ENCODE assay signal across 8 mouse cellular contexts in the genomic region with DNA sequence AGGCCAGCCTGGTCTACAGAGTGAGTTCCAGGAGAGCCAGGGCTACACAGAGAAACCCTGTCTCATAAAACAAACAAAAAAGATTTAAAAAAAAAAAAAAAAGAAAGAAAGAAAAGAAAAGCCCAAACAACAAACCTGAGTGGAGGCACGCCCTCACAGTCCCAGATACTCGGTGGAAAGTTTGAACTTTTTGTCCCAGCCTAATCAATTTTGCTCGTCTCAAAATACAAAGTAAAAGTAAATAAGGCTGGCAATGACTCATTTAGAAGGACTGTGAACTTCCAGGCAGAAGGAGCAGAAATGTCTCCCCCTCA. TPM values are rescaled to one million over a fixed set of nuclear protein-coding genes. Genes with fewer than 3 reads are reported as not detected.
DNase-seq lines count a peak whose midpoint lies in the region; ATAC-seq and TF ChIP-seq lines count a peak whose summit lies in the region.

No protein-coding gene starts in this region.

- H3K27me3 ChIP-seq in kidney, adult 2 months (replicated peaks; ENCODE audit: control insufficient read depth, insufficient read depth, low read length): no peaks in the 10 kb centered on the region
- no peaks in the 10 kb centered on the region for H3K27me3 ChIP-seq in hindbrain, embryonic 15.5 days
- H3K27me3 ChIP-seq in midbrain, embryonic 13.5 days: no peaks in the 10 kb centered on the region

- H3K9ac ChIP-seq in hindbrain, embryonic 15.5 days: 0 out of 2 replicates have a peak overlapping the region, but pooled peaks have one; percentile 73
- H3K9ac ChIP-seq in midbrain, embryonic 13.5 days (replicated peaks): peak overlapping the region; percentile 82; the same call in 1 of the 2 replicates

- TF ChIP-seq POLR2A in kidney, adult 2 months (IDR thresholded peaks at IDR 0.05; ENCODE audit: low read depth, low read length): no peak

- no peak for DNase-seq in kidney, adult 2 months
- DNase-seq in kidney, postnatal 25 days: no peak
- peak; percentile 36 for DNase-seq in c-Kit-positive CD71-positive TER-119-negative erythroid progenitor cells, embryonic 14.5 days (ENCODE audit: low read depth)
- DNase-seq in adrenal gland, postnatal 14 days: no peak
- DNase-seq in gastrocnemius, postnatal 10 days: no peak
- DNase-seq in frontal cortex, postnatal 25 days (ENCODE audit: low spot score in 2 of 2): no peak

- no peak overlapping the region for H3K27ac ChIP-seq in kidney, adult 2 months (ENCODE audit: insufficient read depth, low read depth, low read length)
- H3K27ac ChIP-seq in hindbrain, embryonic 15.5 days (replicated peaks): peak overlapping the region; percentile 92
- peak overlapping the region; percentile 93; the same call in 1 of the 2 replicates for H3K27ac ChIP-seq in midbrain, embryonic 13.5 days

- H3K4me1 ChIP-seq in kidney, adult 2 months (ENCODE audit: control insufficient read depth, insufficient read depth, low read length): no peaks in the 10 kb centered on the region
- peaks cover 8% of the 10 kb centered on the region for H3K4me1 ChIP-seq in hindbrain, embryonic 15.5 days (replicated peaks)
- H3K4me1 ChIP-seq in midbrain, embryonic 13.5 days (replicated peaks): peaks cover 17% of the 10 kb centered on the region

- TF ChIP-seq CTCF in kidney, adult 2 months (conservative IDR thresholded peaks at IDR 0.05; ENCODE audit: insufficient read depth, insufficient read length, low read depth, low read length): no peak

- no peak for ATAC-seq in hindbrain, embryonic 15.5 days (ENCODE audit: low FRiP score, low read depth)
- no peak for ATAC-seq in midbrain, embryonic 13.5 days

- no peaks in the 10 kb centered on the region; the same call in 1 of the 2 replicates for H3K36me3 ChIP-seq in kidney, adult 2 months (ENCODE audit: control insufficient read depth, insufficient read depth, low read length)
- H3K36me3 ChIP-seq in hindbrain, embryonic 15.5 days: peaks cover 33% of the 10 kb centered on the region
- peaks cover 65% of the 10 kb centered on the region for H3K36me3 ChIP-seq in midbrain, embryonic 13.5 days

- 14% methylated on average over 3 of the region's 3 CpGs for WGBS in kidney, adult 2 months
- 40% methylated on average over 3 of the region's 3 CpGs for WGBS in hindbrain, embryonic 15.5 days
- 63% methylated on average over 3 of the region's 3 CpGs for WGBS in midbrain, embryonic 13.5 days

- 0 out of 2 replicates have a peak overlapping the region, but pooled peaks have one; percentile 60 for H3K4me3 ChIP-seq in kidney, adult 2 months (ENCODE audit: insufficient read depth, low read depth, low read length)
- peak overlapping the region; percentile 51 for H3K4me3 ChIP-seq in hindbrain, embryonic 15.5 days
- peak overlapping the region; percentile 60 for H3K4me3 ChIP-seq in midbrain, embryonic 13.5 days (replicated peaks)

- no peaks in the 10 kb centered on the region for H3K9me3 ChIP-seq in hindbrain, embryonic 15.5 days
- H3K9me3 ChIP-seq in midbrain, embryonic 13.5 days: no peaks in the 10 kb centered on the region

- peak overlapping the region; percentile 93 for H3K4me2 ChIP-seq in hindbrain, embryonic 15.5 days
- H3K4me2 ChIP-seq in midbrain, embryonic 13.5 days (replicated peaks): peak overlapping the region; percentile 91

RNA-seq across cellular contexts. Expression of a gene that starts 1.0 kb away (rescaled TPM):
- polyA plus RNA-seq in kidney, adult 2 months (2012; rRNA removed): 58.2 and 63.4 TPM in 2 replicates
- polyA plus RNA-seq in hindbrain, embryonic 15.5 days (2015; fragmentation: Nextera tagmentation; extraction: Ambion mirVana): 21.7 and 21.8 TPM in 2 replicates
- 15.9 and 19.6 TPM in 2 replicates for polyA plus RNA-seq in midbrain, embryonic 13.5 days (2015; fragmentation: Nextera tagmentation; extraction: Ambion mirVana)
- 30.7 and 31.0 TPM in 2 replicates for total RNA-seq in adrenal gland, postnatal 14 days (2021)
- 10 to 100 TPM; 21.3 to 22.8 TPM for total RNA-seq in gastrocnemius, postnatal 10 days (2021)

RNA-seq across cellular contexts. Expression of a gene that starts 9.4 kb away (rescaled TPM):
- 29.8 and 45.7 TPM in 2 replicates for polyA plus RNA-seq in kidney, adult 2 months (2012; rRNA removed)
- polyA plus RNA-seq in hindbrain, embryonic 15.5 days (2015; fragmentation: Nextera tagmentation; extraction: Ambion mirVana): 93.3 and 96.0 TPM in 2 replicates
- 97.8 and 103 TPM in 2 replicates for polyA plus RNA-seq in midbrain, embryonic 13.5 days (2015; fragmentation: Nextera tagmentation; extraction: Ambion mirVana)
- 6.7 and 9.1 TPM in 2 replicates for total RNA-seq in adrenal gland, postnatal 14 days (2021)
- total RNA-seq in gastrocnemius, postnatal 10 days (2021): 1 to 10 TPM in 1 of 2 experiments, under 1 TPM in 1; 0.75 to 1.6 TPM

RNA-seq across cellular contexts. Expression of a gene that starts 9.5 kb away (rescaled TPM):
- 1.5 and 2.3 TPM in 2 replicates for polyA plus RNA-seq in kidney, adult 2 months (2012; rRNA removed)
- 21.4 and 23.4 TPM in 2 replicates for polyA plus RNA-seq in hindbrain, embryonic 15.5 days (2015; fragmentation: Nextera tagmentation; extraction: Ambion mirVana)
- 2.3 and 2.4 TPM in 2 replicates for polyA plus RNA-seq in midbrain, embryonic 13.5 days (2015; fragmentation: Nextera tagmentation; extraction: Ambion mirVana)
- 3.3 and 3.9 TPM in 2 replicates for total RNA-seq in adrenal gland, postnatal 14 days (2021)
- total RNA-seq in gastrocnemius, postnatal 10 days (2021): under 1 TPM in 1 of 2 experiments, not detected in 1; 0.31 TPM

RNA-seq across cellular contexts. Expression of a gene that starts 20.4 kb away (rescaled TPM):
- 0.03 and 0.11 TPM in 2 replicates for polyA plus RNA-seq in kidney, adult 2 months (2012; rRNA removed)
- 15.4 and 16.1 TPM in 2 replicates for polyA plus RNA-seq in hindbrain, embryonic 15.5 days (2015; fragmentation: Nextera tagmentation; extraction: Ambion mirVana)
- 14.6 and 20.4 TPM in 2 replicates for polyA plus RNA-seq in midbrain, embryonic 13.5 days (2015; fragmentation: Nextera tagmentation; extraction: Ambion mirVana)
- total RNA-seq in adrenal gland, postnatal 14 days (2021): 0.11 and 0.38 TPM in 2 replicates
- total RNA-seq in gastrocnemius, postnatal 10 days (2021): under 1 TPM; 0.16 to 0.23 TPM

RNA-seq across cellular contexts. Expression of a gene that starts 20.7 kb away (rescaled TPM):
- 22.8 and 25.5 TPM in 2 replicates for polyA plus RNA-seq in kidney, adult 2 months (2012; rRNA removed)
- polyA plus RNA-seq in hindbrain, embryonic 15.5 days (2015; fragmentation: Nextera tagmentation; extraction: Ambion mirVana): 98.3 and 110 TPM in 2 replicates
- 105 and 106 TPM in 2 replicates for polyA plus RNA-seq in midbrain, embryonic 13.5 days (2015; fragmentation: Nextera tagmentation; extraction: Ambion mirVana)
- 20.0 and 21.2 TPM in 2 replicates for total RNA-seq in adrenal gland, postnatal 14 days (2021)
- total RNA-seq in gastrocnemius, postnatal 10 days (2021): 10 to 100 TPM; 11.9 to 14.3 TPM
